Comparison of ENCODE assay signal across 11 mouse cellular contexts in the genomic region with DNA sequence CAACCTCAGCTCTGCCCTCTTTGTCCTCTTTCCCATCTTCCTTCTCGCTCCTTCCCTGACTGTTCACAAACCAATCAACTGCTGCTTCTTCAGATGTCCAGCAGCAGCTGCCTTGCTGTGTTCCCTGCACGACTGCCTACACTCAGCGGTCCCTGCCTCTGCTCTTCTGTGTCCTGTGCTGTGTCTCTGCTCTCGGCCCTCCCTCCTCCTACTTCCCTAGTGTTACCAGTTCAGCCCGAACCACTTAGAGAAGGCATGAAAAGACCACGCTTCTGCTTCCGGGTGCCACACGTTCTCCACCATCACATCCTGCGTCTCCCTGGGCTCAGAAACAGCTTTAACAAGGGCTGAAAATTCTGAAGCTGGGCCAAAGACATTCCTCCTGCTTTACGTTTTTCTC. TPM values are rescaled to one million over a fixed set of nuclear protein-coding genes. Genes with fewer than 3 reads are reported as not detected.
DNase-seq lines count a peak whose midpoint lies in the region; ATAC-seq and TF ChIP-seq lines count a peak whose summit lies in the region.
"Not testable (repeated sequence)": the region's sequence is repeated elsewhere in the genome, so short reads cannot be mapped to it uniquely, and the experiment has no call there.
"Had no signal": no experiment of that assay in that cellular context is flagged by ENCODE, and none has a peak within 500 bp of the region (broad histone marks: within the 10 kb centered on the region; RNA-seq: fewer than 3 reads in every experiment).

No protein-coding gene starts in this region.

- H3K4me2 ChIP-seq in forebrain, embryonic 15.5 days (replicated peaks) = 0 out of 2 replicates have a peak overlapping the region, but pooled peaks have one; percentile 17
- peak overlapping the region; percentile 28; the same call in 1 of the 2 replicates for H3K4me2 ChIP-seq in heart, postnatal 0 days (ENCODE audit: low read depth, low read length)
- H3K4me2 ChIP-seq in kidney, embryonic 15.5 days = peak overlapping the region; percentile 35
- peak overlapping the region; percentile 29; the same call in 1 of the 2 replicates for H3K4me2 ChIP-seq in liver, postnatal 0 days (ENCODE audit: low read depth, low read length)
- H3K4me2 ChIP-seq in midbrain, embryonic 16.5 days (ENCODE audit: low read length) = peak overlapping the region; percentile 34
- H3K4me2 ChIP-seq in stomach, embryonic 15.5 days = peak overlapping the region; percentile 36

- H3K4me3 ChIP-seq in bone marrow, adult 2 months (replicated peaks; ENCODE audit: control insufficient read depth, low read depth, low read length) = peak overlapping the region; percentile 24
- not testable (repeated sequence) for H3K4me3 ChIP-seq in forebrain, embryonic 15.5 days; heart, postnatal 0 days (ENCODE audit: low read depth, low read length); liver, postnatal 0 days (ENCODE audit: low read depth, low read length); midbrain, embryonic 16.5 days (ENCODE audit: low read depth, low read length)
- 0 out of 2 replicates have a peak overlapping the region, but pooled peaks have one; percentile 4 for H3K4me3 ChIP-seq in kidney, embryonic 15.5 days (replicated peaks)
- H3K4me3 ChIP-seq in stomach, embryonic 15.5 days (replicated peaks) = 0 out of 2 replicates have a peak overlapping the region, but pooled peaks have one; percentile 11

- TF ChIP-seq POLR2A in bone marrow, adult 2 months (IDR thresholded peaks at IDR 0.05; ENCODE audit: borderline replicate concordance, control insufficient read depth, low read depth, low read length) = not testable (repeated sequence)

- H3K27ac ChIP-seq in bone marrow, adult 2 months (ENCODE audit: control insufficient read depth, insufficient read depth, low read depth, low read length, poor library complexity) = peak overlapping the region; percentile 21; the same call in 1 of the 2 replicates
- peak overlapping the region; percentile 12; the same call in 1 of the 2 replicates for H3K27ac ChIP-seq in forebrain, embryonic 15.5 days (replicated peaks)
- peak overlapping the region; percentile 63 for H3K27ac ChIP-seq in heart, postnatal 0 days (ENCODE audit: low read depth)
- H3K27ac ChIP-seq in kidney, embryonic 15.5 days = peak overlapping the region; percentile 60
- peak overlapping the region; percentile 81 for H3K27ac ChIP-seq in liver, postnatal 0 days (ENCODE audit: low read depth)
- H3K27ac ChIP-seq in midbrain, embryonic 16.5 days (ENCODE audit: low read length) = peak overlapping the region; percentile 64
- peak overlapping the region; percentile 31; the same call in 1 of the 2 replicates for H3K27ac ChIP-seq in stomach, embryonic 15.5 days

- not testable (repeated sequence) for H3K36me3 ChIP-seq in forebrain, embryonic 15.5 days; heart, postnatal 0 days (replicated peaks; ENCODE audit: control insufficient read depth, insufficient read depth, low read length); kidney, embryonic 15.5 days; liver, postnatal 0 days (replicated peaks; ENCODE audit: insufficient read depth, low read length); midbrain, embryonic 16.5 days (ENCODE audit: control insufficient read depth, insufficient read depth, low read length); stomach, embryonic 15.5 days

- WGBS in bone marrow, adult 2 months = 12% methylated on average over 10 of the region's 10 CpGs
- 29% methylated on average over 10 of the region's 10 CpGs for WGBS in forebrain, embryonic 15.5 days
- WGBS in heart, postnatal 0 days = 26% methylated on average over 9 of the region's 10 CpGs
- WGBS in kidney, embryonic 15.5 days = 38% methylated on average over 10 of the region's 10 CpGs
- 22% methylated on average over 10 of the region's 10 CpGs for WGBS in liver, postnatal 0 days (ENCODE audit: insufficient replicate concordance)
- 22% methylated on average over 10 of the region's 10 CpGs for WGBS in midbrain, embryonic 16.5 days
- WGBS in stomach, embryonic 15.5 days = 32% methylated on average over 10 of the region's 10 CpGs

- ATAC-seq in common myeloid progenitor, adult 5-6 weeks (replicated peaks; ENCODE audit: low read depth, poor library complexity, severe bottlenecking) = peak; percentile 96
- peak; percentile 79 for ATAC-seq in forebrain, embryonic 15.5 days (replicated peaks)
- peak; percentile 62 for ATAC-seq in heart, postnatal 0 days (ENCODE audit: insufficient read depth, low read depth)
- ATAC-seq in kidney, embryonic 15.5 days (replicated peaks; ENCODE audit: low FRiP score) = peak; percentile 78
- ATAC-seq in liver, postnatal 0 days = peak; percentile 30
- ATAC-seq in midbrain, embryonic 16.5 days = peak; percentile 84
- peak; percentile 74; the same call in 1 of the 2 replicates for ATAC-seq in stomach, embryonic 15.5 days (ENCODE audit: insufficient read depth, low FRiP score, low read depth)

- TF ChIP-seq EP300 in heart, postnatal 0 days (IDR thresholded peaks at IDR 0.05; ENCODE audit: low read depth); liver, postnatal 0 days (IDR thresholded peaks at IDR 0.05; ENCODE audit: low read depth): not testable (repeated sequence)

- H3K4me1 ChIP-seq in bone marrow, adult 2 months (ENCODE audit: control insufficient read depth, insufficient read depth, low read length); forebrain, embryonic 15.5 days; heart, postnatal 0 days (ENCODE audit: control insufficient read depth, insufficient read depth); kidney, embryonic 15.5 days; liver, postnatal 0 days (ENCODE audit: insufficient read depth); midbrain, embryonic 16.5 days (ENCODE audit: control insufficient read depth, insufficient read depth, low read length); stomach, embryonic 15.5 days: not testable (repeated sequence)

- TF ChIP-seq CTCF in bone marrow, adult 2 months (IDR thresholded peaks at IDR 0.05; ENCODE audit: control insufficient read depth, insufficient read depth, low read length); heart, postnatal 0 days (IDR thresholded peaks at IDR 0.05; ENCODE audit: low read depth); liver, postnatal 0 days (IDR thresholded peaks at IDR 0.05; ENCODE audit: low read depth): not testable (repeated sequence)

- DNase-seq in heart, postnatal 0 days (ENCODE audit: low spot score); liver, postnatal 0 days: not testable (repeated sequence)

- H3K9me3 ChIP-seq in forebrain, embryonic 15.5 days; heart, postnatal 0 days (replicated peaks; ENCODE audit: control insufficient read depth, low read length); kidney, embryonic 15.5 days (replicated peaks); liver, postnatal 0 days (ENCODE audit: low read length); midbrain, embryonic 16.5 days (replicated peaks; ENCODE audit: control insufficient read depth, low read length, poor library complexity, severe bottlenecking); stomach, embryonic 15.5 days: not testable (repeated sequence)

- H3K9ac ChIP-seq in forebrain, embryonic 15.5 days (replicated peaks); heart, postnatal 0 days (replicated peaks; ENCODE audit: low read depth, low read length); kidney, embryonic 15.5 days; stomach, embryonic 15.5 days: not testable (repeated sequence)
- peak overlapping the region; percentile 1; the same call in 1 of the 2 replicates for H3K9ac ChIP-seq in liver, postnatal 0 days (replicated peaks)
- peak overlapping the region; percentile 31; the same call in 1 of the 2 replicates for H3K9ac ChIP-seq in midbrain, embryonic 16.5 days (ENCODE audit: low read depth, low read length)

- H3K27me3 ChIP-seq in forebrain, embryonic 15.5 days; heart, postnatal 0 days (ENCODE audit: control insufficient read depth, insufficient read depth, low read length); kidney, embryonic 15.5 days; liver, postnatal 0 days (ENCODE audit: insufficient read depth, low read length); midbrain, embryonic 16.5 days (ENCODE audit: control insufficient read depth, insufficient read depth, low read depth, low read length); stomach, embryonic 15.5 days (replicated peaks): not testable (repeated sequence)

RNA-seq across cellular contexts. Expression of a gene that starts 31.4 kb away (rescaled TPM):
- 1.3 TPM in 1 of 2 replicates, not detected in the other for polyA plus RNA-seq in bone marrow, adult 2 months (2011; ENCODE audit: insufficient read depth, insufficient read length, low replicate concordance, missing spikeins)
- total RNA-seq in common myeloid progenitor, adult 5-6 weeks (2017) = not detected in 2 replicates
- 0.26 TPM in 1 of 2 replicates, not detected in the other for polyA plus RNA-seq in forebrain, embryonic 15.5 days (2015; fragmentation: Nextera tagmentation; extraction: Ambion mirVana)
- total RNA-seq in heart, postnatal 0 days (2014; rRNA removed; ENCODE audit: low replicate concordance) = not detected in 2 replicates
- polyA plus RNA-seq in heart, postnatal 0 days (2015; fragmentation: Nextera tagmentation; extraction: Ambion mirVana) = not detected in 2 replicates
- polyA plus RNA-seq in kidney, embryonic 15.5 days (2015; fragmentation: Nextera tagmentation; extraction: Ambion mirVana) = not detected in 2 replicates
- polyA plus RNA-seq in liver, postnatal 0 days (2015; fragmentation: Nextera tagmentation; extraction: Ambion mirVana) = not detected in 2 replicates
- polyA plus RNA-seq in midbrain, embryonic 16.5 days (2015; fragmentation: Nextera tagmentation; extraction: Ambion mirVana) = 0.90 and 1.3 TPM in 2 replicates
- not detected in 2 replicates for polyA plus RNA-seq in stomach, embryonic 15.5 days (2015; fragmentation: Nextera tagmentation; extraction: Ambion mirVana)
- total RNA-seq: gastrocnemius, postnatal 25 days; left cerebral cortex, adult 2 months had no signal

RNA-seq across cellular contexts. Expression of a gene that starts 34.8 kb away (rescaled TPM):
- 0.77 and 6.6 TPM in 2 replicates for polyA plus RNA-seq in bone marrow, adult 2 months (2011; ENCODE audit: insufficient read depth, insufficient read length, low replicate concordance, missing spikeins)
- 0.44 and 0.59 TPM in 2 replicates for total RNA-seq in common myeloid progenitor, adult 5-6 weeks (2017)
- not detected in 2 replicates for polyA plus RNA-seq in forebrain, embryonic 15.5 days (2015; fragmentation: Nextera tagmentation; extraction: Ambion mirVana)
- total RNA-seq in heart, postnatal 0 days (2014; rRNA removed; ENCODE audit: low replicate concordance) = not detected in 2 replicates
- polyA plus RNA-seq in heart, postnatal 0 days (2015; fragmentation: Nextera tagmentation; extraction: Ambion mirVana) = not detected in 2 replicates
- 0.17 and 0.22 TPM in 2 replicates for polyA plus RNA-seq in kidney, embryonic 15.5 days (2015; fragmentation: Nextera tagmentation; extraction: Ambion mirVana)
- polyA plus RNA-seq in liver, postnatal 0 days (2015; fragmentation: Nextera tagmentation; extraction: Ambion mirVana) = 0.64 and 1.1 TPM in 2 replicates
- not detected in 2 replicates for polyA plus RNA-seq in midbrain, embryonic 16.5 days (2015; fragmentation: Nextera tagmentation; extraction: Ambion mirVana)
- polyA plus RNA-seq in stomach, embryonic 15.5 days (2015; fragmentation: Nextera tagmentation; extraction: Ambion mirVana) = 0.12 and 0.23 TPM in 2 replicates
- total RNA-seq: CH12.LX; gastrocnemius, postnatal 25 days; left cerebral cortex, adult 2 months had no signal

Comparison
In these comparisons a context has a peak if more than half of its experiments do, and no peak if none do; other contexts are left out.
1. H3K27ac ChIP-seq: peak in every context shown above with its lines; median percentile 81 in liver, postnatal 0 days; 64 in midbrain, embryonic 16.5 days; 63 in heart, postnatal 0 days; 60 in kidney, embryonic 15.5 days; 31 in stomach, embryonic 15.5 days; 21 in bone marrow, adult 2 months; 12 in forebrain, embryonic 15.5 days.
2. ATAC-seq: peak in every context shown above with its lines; median percentile 96 in common myeloid progenitor, adult 5-6 weeks; 84 in midbrain, embryonic 16.5 days; 79 in forebrain, embryonic 15.5 days; 78 in kidney, embryonic 15.5 days; 74 in stomach, embryonic 15.5 days; 62 in heart, postnatal 0 days; 30 in liver, postnatal 0 days.